Mouse (Mus musculus) stomach, postnatal 0 days (tissue): Measurements from ENCODE around the gene Ngfr. TPM values are rescaled to one million over a fixed set of nuclear protein-coding genes. Genes with fewer than 3 reads are reported as not detected.

Experiments
- ATAC-seq: fragments of 200-750 bp; cut with Nextera tagmentation; 2 replicates; pipeline ENCODE4 v1.8.0; 2017; ENCODE audit not compliant: low FRiP score, low TSS enrichment
- DNase-seq: peaks from one replicate; pipeline ENCODE4 v3.0.0-alpha.2; 2016; ENCODE audit warnings: low spot score
- H3K27ac ChIP-seq: fragments of 300-500 bp; sonication (generic); replicated peaks from 2 replicates; pipeline ENCODE4 v1.5.1; 2014; ENCODE audit warnings: mild to moderate bottlenecking, control low read depth
- H3K27me3 ChIP-seq: fragments of 300-500 bp; sonication (generic); 2 replicates; pipeline ENCODE4 v1.6.1; 2014; ENCODE audit warnings: low read length; ENCODE audit not compliant: control insufficient read depth, insufficient read depth
- H3K36me3 ChIP-seq: fragments of 300-500 bp; sonication (generic); 2 replicates; pipeline ENCODE4 v1.6.1; 2014; ENCODE audit warnings: low read length, mixed read lengths; ENCODE audit not compliant: control insufficient read depth, insufficient read depth
- H3K4me1 ChIP-seq: fragments of 300-500 bp; sonication (generic); replicated peaks from 2 replicates; pipeline ENCODE4 v1.6.1; 2014; ENCODE audit warnings: antibody characterized with exemption; ENCODE audit not compliant: control insufficient read depth, insufficient read depth
- H3K4me2 ChIP-seq: fragments of 300-500 bp; sonication (generic); replicated peaks from 2 replicates; pipeline ENCODE4 v1.6.1; 2014; ENCODE audit warnings: low read depth, mild to moderate bottlenecking, control low read depth, moderate library complexity
- H3K4me3 ChIP-seq: fragments of 300-500 bp; sonication (generic); 2 replicates; pipeline ENCODE4 v1.5.1; 2014; ENCODE audit warnings: low read depth, low read length, control low read depth
- H3K9ac ChIP-seq: fragments of 300-500 bp; sonication (generic); 2 replicates; pipeline ENCODE4 v1.6.1; 2014; ENCODE audit warnings: mild to moderate bottlenecking, low read length, control low read depth, mixed read lengths
- H3K9me3 ChIP-seq: fragments of 300-500 bp; sonication (generic); 2 replicates; pipeline ENCODE4 v1.6.1; 2016; ENCODE audit warnings: low read length; ENCODE audit not compliant: control insufficient read depth
- CTCF ChIP-seq: IDR thresholded peaks from 2 replicates; pipeline ENCODE4 v1.5.1; 2016; ENCODE audit warnings: antibody characterized with exemption, low read depth, mild to moderate bottlenecking, moderate library complexity
- EP300 ChIP-seq: optimal IDR thresholded peaks from 2 replicates; pipeline ENCODE3; 2016; ENCODE audit warnings: antibody characterized with exemption
- WGBS: fragments of 180-500 bp; shearing (Covaris S2); extraction: QIAGEN DNeasy Blood & Tissue Kit; methylation state at CpG from one replicate; pipeline ENCODE4 v1.1.7; 2014; 5-methylcytosine and 5-hydroxymethylcytosine counted together
- polyA plus RNA-seq: library from polyadenylated mRNA; unstranded; fragments of >200 nt; fragmentation: Nextera tagmentation; extraction: Ambion mirVana; gene quantifications from 2 replicates; pipeline ENCODE4 v1.2.1, GENCODE M21; 2015

The Ngfr gene
- polyA plus RNA-seq, 1 experiment from 2014 or later, result 3.9 TPM

DNA sequence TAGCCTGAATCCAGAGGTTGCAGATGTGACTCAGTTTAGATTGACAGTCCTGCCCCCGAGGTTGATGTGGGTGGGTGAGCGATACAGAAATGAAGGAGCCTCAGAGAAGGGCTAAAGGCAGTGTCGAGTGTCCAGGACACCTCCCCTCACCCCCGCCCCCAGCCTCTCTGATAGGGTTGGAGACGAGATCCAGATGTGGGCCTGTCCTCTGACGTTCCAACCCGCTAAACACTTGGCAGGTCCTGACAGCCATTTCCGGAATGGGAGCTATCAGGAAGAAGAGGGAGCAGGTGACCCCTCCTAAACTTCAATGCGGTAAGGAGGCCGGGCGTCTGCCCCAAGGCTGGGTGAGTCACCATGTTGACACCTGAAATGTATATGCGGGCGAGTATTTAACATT, 11.7 kb downstream of the Ngfr start:
- H3K4me2 ChIP-seq, result no peak overlapping the region
- no peaks in the 10 kb centered on the region for H3K27me3 ChIP-seq
- H3K4me1 ChIP-seq, result peaks cover 5% of the 10 kb centered on the region
- ATAC-seq (peak; percentile 61), DNase-seq (peak; percentile 48)
- no peaks in the 10 kb centered on the region for H3K9me3 ChIP-seq
- 15% methylated on average over 13 of the region's 13 CpGs for WGBS
- no peak overlapping the region for H3K27ac ChIP-seq
- no peaks in the 10 kb centered on the region for H3K36me3 ChIP-seq
- H3K4me3 ChIP-seq, result no peak overlapping the region
- TF ChIP-seq CTCF (no peak), EP300 (no peak)
- H3K9ac ChIP-seq, result no peak overlapping the region

DNA sequence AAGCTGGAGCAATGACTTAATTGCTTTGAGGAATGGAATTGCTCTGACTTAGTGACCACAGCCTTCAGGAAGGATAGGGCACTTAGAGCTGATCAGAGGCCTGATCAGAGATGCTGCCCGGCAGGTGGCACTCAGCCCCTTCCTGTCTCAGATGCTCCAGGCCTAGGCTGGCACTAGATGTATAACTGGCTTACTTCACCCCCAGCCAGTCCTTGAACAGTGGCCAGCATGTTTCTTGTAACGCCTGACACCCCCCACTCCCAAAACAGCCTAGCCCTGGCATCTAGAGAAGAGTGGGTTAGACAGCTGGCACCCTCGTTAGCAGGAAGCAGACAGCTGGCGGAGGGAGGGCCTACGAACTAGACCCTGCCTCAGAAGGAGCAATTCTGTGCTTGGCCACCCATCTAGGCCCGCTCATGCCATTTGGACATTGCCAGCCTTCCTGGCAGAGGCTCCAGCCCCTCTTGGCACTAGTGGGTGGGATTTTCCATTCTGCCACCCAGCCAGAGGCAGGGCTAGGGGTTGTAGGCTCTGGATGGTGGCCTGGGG, 12.7 kb downstream of the Ngfr start:
- Histone ChIP-seq H3K9ac (no peak overlapping the region), H3K36me3 (no peaks in the 10 kb centered on the region), H3K27ac (no peak overlapping the region), H3K4me3 (no peak overlapping the region), H3K4me2 (no peak overlapping the region), H3K4me1 (peaks cover 5% of the 10 kb centered on the region), H3K9me3 (no peaks in the 10 kb centered on the region), H3K27me3 (no peaks in the 10 kb centered on the region)
- ATAC-seq, result no peak
- no peak for DNase-seq
- WGBS, result 79% methylated on average over 6 of the region's 6 CpGs
- no peak for TF ChIP-seq EP300
- no peak for TF ChIP-seq CTCF

DNA sequence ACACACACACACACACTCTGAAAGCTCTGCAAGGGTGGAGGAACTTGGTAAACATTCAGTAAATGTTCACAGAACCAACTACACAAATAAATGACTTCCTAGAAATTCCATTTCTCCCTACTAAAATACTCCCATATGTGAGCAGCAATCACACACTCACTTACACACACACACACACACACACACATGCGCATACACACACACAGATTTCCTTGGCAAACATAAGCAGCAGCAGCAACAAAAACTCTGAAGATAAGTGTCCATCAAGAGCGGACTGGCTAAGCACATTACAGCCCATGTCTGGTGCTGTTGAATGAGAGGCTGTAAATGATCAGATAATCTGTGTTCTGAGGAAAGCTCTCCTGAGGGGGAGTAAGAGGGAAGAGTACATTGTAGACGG, 15.3 kb downstream of the Ngfr start:
- TF ChIP-seq EP300, result no peak
- TF ChIP-seq CTCF, result no peak
- DNase-seq, result peak; percentile 31
- no peak overlapping the region for H3K4me3 ChIP-seq
- no peaks in the 10 kb centered on the region for H3K36me3 ChIP-seq
- H3K9ac ChIP-seq, result no peak overlapping the region
- H3K4me2 ChIP-seq, result no peak overlapping the region
- WGBS, result 30% methylated on average over 3 of the region's 3 CpGs
- H3K4me1 ChIP-seq, result peaks cover 9% of the 10 kb centered on the region
- no peaks in the 10 kb centered on the region for H3K27me3 ChIP-seq
- H3K27ac ChIP-seq, result no peak overlapping the region
- H3K9me3 ChIP-seq, result no peaks in the 10 kb centered on the region
- ATAC-seq, result no peak

DNA sequence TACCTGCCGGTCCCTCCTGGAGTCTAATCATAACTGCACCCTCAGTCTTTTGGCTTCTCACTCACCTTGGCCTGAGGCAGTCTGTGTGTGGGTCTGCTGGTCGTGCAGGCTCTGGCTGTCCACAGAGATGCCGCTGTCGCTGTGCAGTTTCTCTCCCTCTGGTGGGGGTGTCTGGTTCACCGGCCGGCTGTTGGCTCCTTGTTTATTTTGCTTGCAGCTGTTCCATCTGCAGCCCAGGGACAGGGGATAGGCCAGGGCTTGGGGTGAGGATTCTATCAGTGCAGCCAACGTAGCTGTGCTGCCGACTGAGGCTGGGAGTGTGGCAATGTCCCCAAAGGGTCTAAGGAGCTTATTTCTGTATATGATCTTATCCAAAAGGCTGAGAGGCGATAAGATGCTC, 15.8 kb downstream of the Ngfr start:
- H3K4me1 ChIP-seq, result peaks cover 9% of the 10 kb centered on the region

DNA sequence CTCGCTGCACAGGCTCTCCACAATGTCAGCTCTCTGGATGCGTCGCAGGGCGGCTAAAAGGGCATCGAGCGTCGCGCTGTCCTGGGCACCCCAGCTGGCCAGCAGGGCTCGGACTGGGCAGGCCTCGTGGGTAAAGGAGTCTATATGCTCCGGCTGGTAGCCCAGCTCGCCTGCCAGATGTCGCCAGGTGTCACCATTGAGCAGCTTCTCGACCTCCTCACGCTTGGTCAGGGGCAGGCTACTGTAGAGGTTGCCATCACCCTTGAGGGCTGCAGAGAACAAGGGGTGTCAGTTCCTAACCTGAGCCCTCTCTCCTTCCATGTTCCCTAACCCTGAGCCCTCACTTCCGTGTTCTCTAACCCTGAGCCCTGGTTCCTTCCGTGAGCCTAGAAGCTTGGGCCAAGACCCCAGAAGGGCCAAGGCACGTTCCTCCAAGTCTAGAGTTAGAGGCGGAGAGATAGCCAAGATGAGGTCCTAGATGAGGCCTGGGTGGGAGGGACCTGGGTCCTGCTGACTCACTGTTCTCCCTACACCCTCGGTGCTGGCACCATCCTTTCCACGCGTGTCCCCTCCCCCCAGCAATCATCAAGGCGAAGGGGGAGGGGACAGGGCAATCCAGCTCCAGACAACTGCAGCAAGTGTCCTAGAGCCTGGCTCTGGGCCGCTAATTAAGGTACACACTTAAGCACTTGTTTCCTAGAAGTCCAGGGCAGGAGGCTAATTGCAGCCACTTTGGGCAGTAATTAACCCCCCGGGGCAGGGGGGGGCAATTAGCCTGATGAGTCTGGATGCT, 16.5 kb downstream of the Ngfr start:
- H3K4me3 ChIP-seq, result no peak overlapping the region
- H3K27me3 ChIP-seq, result no peaks in the 10 kb centered on the region
- DNase-seq (no peak), ATAC-seq (no peak)
- no peak for TF ChIP-seq EP300
- no peak; the same call in 1 of the 2 replicates for TF ChIP-seq CTCF
- no peak overlapping the region for H3K4me2 ChIP-seq
- H3K9ac ChIP-seq, result no peak overlapping the region; the same call in 1 of the 2 replicates
- WGBS, result 67% methylated on average over 25 of the region's 25 CpGs
- no peaks in the 10 kb centered on the region for H3K9me3 ChIP-seq
- no peaks in the 10 kb centered on the region for H3K36me3 ChIP-seq
- H3K4me1 ChIP-seq, result peaks cover 9% of the 10 kb centered on the region; the same call in 1 of the 2 replicates
- H3K27ac ChIP-seq, result no peak overlapping the region

More for the DNA sequence above, 15.8 kb downstream of the Ngfr start:
- Histone ChIP-seq H3K27me3 (no peaks in the 10 kb centered on the region), H3K4me2 (no peak overlapping the region), H3K9me3 (no peaks in the 10 kb centered on the region), H3K27ac (no peak overlapping the region; the same call in 1 of the 2 replicates), H3K36me3 (no peaks in the 10 kb centered on the region), H3K4me3 (no peak overlapping the region), H3K9ac (no peak overlapping the region)
- DNase-seq (peak; percentile 26), ATAC-seq (no peak)
- 17% methylated on average over 9 of the region's 9 CpGs for WGBS
- TF ChIP-seq EP300 (no peak), CTCF (peak; percentile 36)

DNA sequence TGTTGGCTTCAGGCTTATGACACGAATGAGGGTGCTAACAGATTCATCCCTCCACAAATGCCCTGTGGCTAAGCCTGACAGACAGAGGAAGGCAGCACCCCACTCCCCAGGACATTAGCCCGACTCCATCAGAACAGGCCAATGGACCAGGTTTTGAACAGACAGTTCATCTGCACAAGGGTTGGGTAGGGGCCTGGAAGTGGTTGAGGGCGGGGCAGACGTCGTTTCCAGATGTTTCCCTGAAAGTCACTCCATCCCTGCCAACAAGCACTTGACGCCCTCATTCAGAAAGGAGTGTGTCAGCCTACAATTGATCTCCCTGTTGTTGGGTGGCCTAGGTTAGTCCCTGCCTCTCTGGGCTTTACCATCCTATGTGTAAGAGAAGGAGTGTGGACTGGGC, 17.6 kb downstream of the Ngfr start:
- Histone ChIP-seq H3K36me3 (no peaks in the 10 kb centered on the region), H3K9me3 (no peaks in the 10 kb centered on the region), H3K27ac (no peak overlapping the region), H3K9ac (no peak overlapping the region), H3K4me1 (0 out of 2 replicates have a peak, but pooled peaks cover 9% of the 10 kb centered on the region), H3K4me2 (no peak overlapping the region), H3K27me3 (no peaks in the 10 kb centered on the region), H3K4me3 (no peak overlapping the region)
- 63% methylated on average over 6 of the region's 6 CpGs for WGBS
- TF ChIP-seq CTCF, result no peak
- TF ChIP-seq EP300, result no peak
- no peak for ATAC-seq
- DNase-seq, result no peak
